Mouse (Mus musculus): ENCODE measurements at regions not wholly inside any gene's neighbourhood (a gene's known extent, or its start where the extent isn't known, plus 50 kb on each side); places are given as distances from the start of the nearest gene placed in this dataset.
"Not testable (repeated sequence)": the region's sequence is repeated elsewhere in the genome, so short reads cannot be mapped to it uniquely, and the experiment has no call there.

GRCm38 (mm10) chr12:71704431-71704830, 126.4 kb upstream of the Daam1 start:
- Histone ChIP-seq H3K4me1 (ENCODE audit: control insufficient read depth, insufficient read depth, low read length) (no peaks in the 10 kb centered on the region), H3K9ac (ENCODE audit: low read depth, low read length) (no peak overlapping the region), H3K4me2 (ENCODE audit: low read depth, low read length) (no peak overlapping the region), H3K4me3 (ENCODE audit: low read length) (no peak overlapping the region), H3K36me3 (ENCODE audit: control insufficient read depth, insufficient read depth, low read length) (no peaks in the 10 kb centered on the region), H3K27ac (ENCODE audit: low read length) (no peak overlapping the region), H3K9me3 (ENCODE audit: control insufficient read depth, low read length) (0 out of 2 replicates have a peak, but pooled peaks cover 2% of the 10 kb centered on the region), H3K27me3 (replicated peaks; ENCODE audit: control insufficient read depth, insufficient read depth, low read length) (no peaks in the 10 kb centered on the region)
- ATAC-seq = no peak
- 77% methylated on average over 6 of the region's 6 CpGs for WGBS

- no peak overlapping the region for H3K4me2 ChIP-seq (ENCODE audit: low read depth, low read length)
- WGBS = 20% methylated on average over 10 of the region's 10 CpGs
- ATAC-seq = no peak
- H3K27ac ChIP-seq (ENCODE audit: low read length) = no peak overlapping the region
- H3K27me3 ChIP-seq (replicated peaks; ENCODE audit: control insufficient read depth, insufficient read depth, low read length) = no peaks in the 10 kb centered on the region
- H3K4me3 ChIP-seq (ENCODE audit: low read length) = no peak overlapping the region
- no peak overlapping the region for H3K9ac ChIP-seq (ENCODE audit: low read depth, low read length)
- H3K36me3 ChIP-seq (ENCODE audit: control insufficient read depth, insufficient read depth, low read length) = no peaks in the 10 kb centered on the region
- H3K4me1 ChIP-seq (ENCODE audit: control insufficient read depth, insufficient read depth, low read length) = no peaks in the 10 kb centered on the region
- H3K9me3 ChIP-seq (ENCODE audit: control insufficient read depth, low read length) = no peaks in the 10 kb centered on the region
Observed at GRCm38 (mm10) chr12:71707727-71708369, 123.0 kb upstream of the Daam1 start.

- WGBS = 69% methylated on average over 7 of the region's 7 CpGs
- H3K9ac ChIP-seq (ENCODE audit: low read depth, low read length) = no peak overlapping the region
- H3K27ac ChIP-seq (ENCODE audit: low read length) = no peak overlapping the region
- H3K4me2 ChIP-seq (ENCODE audit: low read depth, low read length) = no peak overlapping the region
- H3K4me3 ChIP-seq (ENCODE audit: low read length) = no peak overlapping the region
- H3K4me1 ChIP-seq (ENCODE audit: control insufficient read depth, insufficient read depth, low read length) = no peaks in the 10 kb centered on the region
- H3K36me3 ChIP-seq (ENCODE audit: control insufficient read depth, insufficient read depth, low read length) = no peaks in the 10 kb centered on the region
- no peak for ATAC-seq
- H3K9me3 ChIP-seq (ENCODE audit: control insufficient read depth, low read length) = no peaks in the 10 kb centered on the region
- H3K27me3 ChIP-seq (replicated peaks; ENCODE audit: control insufficient read depth, insufficient read depth, low read length) = no peaks in the 10 kb centered on the region
Observed at GRCm38 (mm10) chr12:71714606-71715005, 116.3 kb upstream of the Daam1 start.

GRCm38 (mm10) chr12:71718412-71718811, 112.5 kb upstream of the Daam1 start:
- H3K27ac ChIP-seq (ENCODE audit: low read length); H3K4me3 ChIP-seq (ENCODE audit: low read length); H3K27me3 ChIP-seq (replicated peaks; ENCODE audit: control insufficient read depth, insufficient read depth, low read length); H3K4me1 ChIP-seq (ENCODE audit: control insufficient read depth, insufficient read depth, low read length); H3K9me3 ChIP-seq (ENCODE audit: control insufficient read depth, low read length); H3K9ac ChIP-seq (ENCODE audit: low read depth, low read length); H3K4me2 ChIP-seq (ENCODE audit: low read depth, low read length); ATAC-seq; H3K36me3 ChIP-seq (ENCODE audit: control insufficient read depth, insufficient read depth, low read length): not testable (repeated sequence)
- 56% methylated on average over 12 of the region's 12 CpGs for WGBS

GRCm38 (mm10) chr12:71718911-71719310, 112.0 kb upstream of the Daam1 start:
- WGBS = 58% methylated on average over 7 of the region's 7 CpGs
- no peaks in the 10 kb centered on the region for H3K4me1 ChIP-seq (ENCODE audit: control insufficient read depth, insufficient read depth, low read length)
- no peak overlapping the region for H3K4me3 ChIP-seq (ENCODE audit: low read length)
- 0 out of 2 replicates have a peak, but pooled peaks have one; percentile 42 for ATAC-seq
- no peak overlapping the region for H3K9ac ChIP-seq (ENCODE audit: low read depth, low read length)
- no peaks in the 10 kb centered on the region for H3K27me3 ChIP-seq (replicated peaks; ENCODE audit: control insufficient read depth, insufficient read depth, low read length)
- no peaks in the 10 kb centered on the region for H3K36me3 ChIP-seq (ENCODE audit: control insufficient read depth, insufficient read depth, low read length)
- no peak overlapping the region; the same call in 1 of the 2 replicates for H3K4me2 ChIP-seq (ENCODE audit: low read depth, low read length)
- no peaks in the 10 kb centered on the region for H3K9me3 ChIP-seq (ENCODE audit: control insufficient read depth, low read length)
- H3K27ac ChIP-seq (ENCODE audit: low read length) = no peak overlapping the region

GRCm38 (mm10) chr12:71725140-71725539, 105.7 kb upstream of the Daam1 start:
- ATAC-seq = no peak
- 40% methylated on average over 5 of the region's 5 CpGs for WGBS

GRCm38 (mm10) chr12:71725713-71726336, 105.1 kb upstream of the Daam1 start:
- Histone ChIP-seq H3K36me3 (ENCODE audit: control insufficient read depth, insufficient read depth, low read length) (no peaks in the 10 kb centered on the region), H3K4me3 (ENCODE audit: low read length) (no peak overlapping the region), H3K27ac (ENCODE audit: low read length) (no peak overlapping the region), H3K9ac (ENCODE audit: low read depth, low read length) (no peak overlapping the region), H3K9me3 (ENCODE audit: control insufficient read depth, low read length) (no peaks in the 10 kb centered on the region), H3K4me1 (ENCODE audit: control insufficient read depth, insufficient read depth, low read length) (no peaks in the 10 kb centered on the region), H3K27me3 (replicated peaks; ENCODE audit: control insufficient read depth, insufficient read depth, low read length) (no peaks in the 10 kb centered on the region), H3K4me2 (ENCODE audit: low read depth, low read length) (no peak overlapping the region)
- 44% methylated on average over 4 of the region's 4 CpGs for WGBS
- no peak for ATAC-seq

More at GRCm38 (mm10) chr12:71725140-71725539, 105.7 kb upstream of the Daam1 start:
- H3K27me3 ChIP-seq (replicated peaks; ENCODE audit: control insufficient read depth, insufficient read depth, low read length) = no peaks in the 10 kb centered on the region
- H3K9ac ChIP-seq (ENCODE audit: low read depth, low read length) = no peak overlapping the region
- no peak overlapping the region for H3K4me3 ChIP-seq (ENCODE audit: low read length)
- H3K36me3 ChIP-seq (ENCODE audit: control insufficient read depth, insufficient read depth, low read length) = no peaks in the 10 kb centered on the region
- H3K9me3 ChIP-seq (ENCODE audit: control insufficient read depth, low read length) = no peaks in the 10 kb centered on the region
- H3K27ac ChIP-seq (ENCODE audit: low read length) = peak overlapping the region; percentile 20; the same call in 1 of the 2 replicates
- no peaks in the 10 kb centered on the region for H3K4me1 ChIP-seq (ENCODE audit: control insufficient read depth, insufficient read depth, low read length)
- H3K4me2 ChIP-seq (ENCODE audit: low read depth, low read length) = no peak overlapping the region

- WGBS = 77% methylated on average over 2 of the region's 2 CpGs
- Histone ChIP-seq H3K9me3 (ENCODE audit: control insufficient read depth, low read length) (no peaks in the 10 kb centered on the region), H3K4me3 (ENCODE audit: low read length) (no peak overlapping the region), H3K27ac (ENCODE audit: low read length) (no peak overlapping the region), H3K27me3 (replicated peaks; ENCODE audit: control insufficient read depth, insufficient read depth, low read length) (no peaks in the 10 kb centered on the region), H3K4me1 (ENCODE audit: control insufficient read depth, insufficient read depth, low read length) (0 out of 2 replicates have a peak, but pooled peaks cover 5% of the 10 kb centered on the region), H3K9ac (ENCODE audit: low read depth, low read length) (no peak overlapping the region), H3K36me3 (ENCODE audit: control insufficient read depth, insufficient read depth, low read length) (no peaks in the 10 kb centered on the region), H3K4me2 (ENCODE audit: low read depth, low read length) (no peak overlapping the region)
- ATAC-seq = no peak
Observed at GRCm38 (mm10) chr12:71743345-71743744, 87.5 kb upstream of the Daam1 start.

GRCm38 (mm10) chr12:71746011-71746410, 84.9 kb upstream of the Daam1 start:
- no peak overlapping the region for H3K27ac ChIP-seq (ENCODE audit: low read length)
- 62% methylated on average over 6 of the region's 6 CpGs for WGBS
- no peak for ATAC-seq

More at GRCm38 (mm10) chr12:71746011-71746410, 84.9 kb upstream of the Daam1 start:
- Histone ChIP-seq H3K9me3 (ENCODE audit: control insufficient read depth, low read length) (no peaks in the 10 kb centered on the region), H3K36me3 (ENCODE audit: control insufficient read depth, insufficient read depth, low read length) (no peaks in the 10 kb centered on the region), H3K27me3 (replicated peaks; ENCODE audit: control insufficient read depth, insufficient read depth, low read length) (no peaks in the 10 kb centered on the region), H3K4me3 (ENCODE audit: low read length) (no peak overlapping the region), H3K4me1 (ENCODE audit: control insufficient read depth, insufficient read depth, low read length) (0 out of 2 replicates have a peak, but pooled peaks cover 11% of the 10 kb centered on the region), H3K4me2 (ENCODE audit: low read depth, low read length) (no peak overlapping the region), H3K9ac (ENCODE audit: low read depth, low read length) (no peak overlapping the region)

Data from intestine, embryonic 16.5 days (tissue).